Mouse (Mus musculus): ENCODE data around the gene Sncb. TPM values are rescaled to one million over a fixed set of nuclear protein-coding genes. Genes with fewer than 3 reads are reported as not detected.

Gene Sncb
- 0.12 and 0.49 TPM in 2 replicates for polyA plus RNA-seq (2015; fragmentation: Nextera tagmentation; extraction: Ambion mirVana)

- Histone ChIP-seq H3K4me1 (peaks cover 11% of the 10 kb centered on the region), H3K4me3 (peak within 1 kb of the TSS; percentile 27), H3K9ac (no peak within 1 kb of the TSS), H3K27ac (no peak within 1 kb of the TSS), H3K27me3 (peaks cover 65% of the 10 kb centered on the region), H3K4me2 (peak within 1 kb of the TSS; percentile 44), H3K36me3 (no peaks in the 10 kb centered on the region), H3K9me3 (no peaks in the 10 kb centered on the region)
- no peak for ATAC-seq (ENCODE audit: insufficient number of reproducible peaks, low FRiP score, low TSS enrichment, low read depth)
- 1% methylated on average over 35 of the region's 35 CpGs for WGBS
Measured at GRCm38 (mm10) chr13:54766192-54766768, at the start of gene Sncb. TSS of gene Sncb (minus strand) at chr13:54766595.

GRCm38 (mm10) chr13:54813381-54813780 lies 47.0 kb upstream of the Sncb start:
- Histone ChIP-seq H3K4me1 (no peaks in the 10 kb centered on the region), H3K27me3 (peaks cover 3% of the 10 kb centered on the region; the same call in 1 of the 2 replicates), H3K36me3 (no peaks in the 10 kb centered on the region), H3K4me3 (no peak overlapping the region), H3K9me3 (no peaks in the 10 kb centered on the region), H3K27ac (no peak overlapping the region), H3K9ac (no peak overlapping the region), H3K4me2 (no peak overlapping the region)
- no peak for ATAC-seq (ENCODE audit: insufficient number of reproducible peaks, low FRiP score, low TSS enrichment, low read depth)
- 83% methylated on average over 9 of the region's 9 CpGs for WGBS

- Histone ChIP-seq H3K4me3 (no peak overlapping the region), H3K9me3 (no peaks in the 10 kb centered on the region), H3K4me2 (no peak overlapping the region), H3K4me1 (no peaks in the 10 kb centered on the region), H3K9ac (no peak overlapping the region), H3K36me3 (no peaks in the 10 kb centered on the region), H3K27me3 (peaks cover 6% of the 10 kb centered on the region), H3K27ac (no peak overlapping the region)
- no peak for ATAC-seq (ENCODE audit: insufficient number of reproducible peaks, low FRiP score, low TSS enrichment, low read depth)
- WGBS, result 26% methylated on average over 7 of the region's 7 CpGs
Measured at GRCm38 (mm10) chr13:54811476-54811875, 45.1 kb upstream of the Sncb start.

GRCm38 (mm10) chr13:54808067-54808466 lies 41.7 kb upstream of the Sncb start:
- 34% methylated on average over 12 of the region's 12 CpGs for WGBS
- H3K27ac ChIP-seq, result no peak overlapping the region
- H3K4me1 ChIP-seq, result no peaks in the 10 kb centered on the region
- no peak for ATAC-seq (ENCODE audit: insufficient number of reproducible peaks, low FRiP score, low TSS enrichment, low read depth)
- H3K9me3 ChIP-seq, result no peaks in the 10 kb centered on the region
- no peak overlapping the region for H3K9ac ChIP-seq
- no peak overlapping the region for H3K4me2 ChIP-seq
- H3K4me3 ChIP-seq, result no peak overlapping the region
- H3K27me3 ChIP-seq, result peaks cover 25% of the 10 kb centered on the region
- H3K36me3 ChIP-seq, result no peaks in the 10 kb centered on the region

- 27% methylated on average over 13 of the region's 13 CpGs for WGBS
- Histone ChIP-seq H3K4me3 (no peak overlapping the region), H3K9ac (no peak overlapping the region), H3K4me1 (no peaks in the 10 kb centered on the region), H3K4me2 (no peak overlapping the region), H3K36me3 (no peaks in the 10 kb centered on the region), H3K9me3 (no peaks in the 10 kb centered on the region), H3K27ac (no peak overlapping the region), H3K27me3 (peaks cover 22% of the 10 kb centered on the region)
- no peak for ATAC-seq (ENCODE audit: insufficient number of reproducible peaks, low FRiP score, low TSS enrichment, low read depth)
Measured at GRCm38 (mm10) chr13:54806434-54806976, 40.1 kb upstream of the Sncb start.

GRCm38 (mm10) chr13:54805134-54805838 lies 38.9 kb upstream of the Sncb start:
- Histone ChIP-seq H3K27ac (no peak overlapping the region), H3K27me3 (peaks cover 22% of the 10 kb centered on the region), H3K4me1 (no peaks in the 10 kb centered on the region), H3K4me2 (no peak overlapping the region), H3K9ac (no peak overlapping the region), H3K36me3 (no peaks in the 10 kb centered on the region), H3K4me3 (no peak overlapping the region), H3K9me3 (no peaks in the 10 kb centered on the region)
- no peak for ATAC-seq (ENCODE audit: insufficient number of reproducible peaks, low FRiP score, low TSS enrichment, low read depth)
- WGBS, result 39% methylated on average over 21 of the region's 21 CpGs

GRCm38 (mm10) chr13:54803010-54803409 lies 36.6 kb upstream of the Sncb start:
- no peaks in the 10 kb centered on the region for H3K36me3 ChIP-seq

GRCm38 (mm10) chr13:54800206-54800605 lies 33.8 kb upstream of the Sncb start:
- no peak overlapping the region for H3K27ac ChIP-seq
- H3K36me3 ChIP-seq, result no peaks in the 10 kb centered on the region
- H3K27me3 ChIP-seq, result peaks cover 24% of the 10 kb centered on the region
- no peak for ATAC-seq (ENCODE audit: insufficient number of reproducible peaks, low FRiP score, low TSS enrichment, low read depth)
- no peaks in the 10 kb centered on the region for H3K9me3 ChIP-seq
- H3K4me3 ChIP-seq, result no peak overlapping the region
- 38% methylated on average over 4 of the region's 4 CpGs for WGBS
- H3K9ac ChIP-seq, result no peak overlapping the region
- no peaks in the 10 kb centered on the region for H3K4me1 ChIP-seq
- H3K4me2 ChIP-seq, result no peak overlapping the region

More at GRCm38 (mm10) chr13:54803010-54803409, 36.6 kb upstream of the Sncb start:
- Histone ChIP-seq H3K4me1 (no peaks in the 10 kb centered on the region), H3K27me3 (peaks cover 33% of the 10 kb centered on the region), H3K4me2 (no peak overlapping the region), H3K27ac (no peak overlapping the region), H3K9me3 (no peaks in the 10 kb centered on the region), H3K9ac (no peak overlapping the region), H3K4me3 (no peak overlapping the region)
- no peak for ATAC-seq (ENCODE audit: insufficient number of reproducible peaks, low FRiP score, low TSS enrichment, low read depth)
- 82% methylated on average over 6 of the region's 6 CpGs for WGBS

GRCm38 (mm10) chr13:54799701-54800100 lies 33.3 kb upstream of the Sncb start:
- WGBS, result 17% methylated on average over 9 of the region's 9 CpGs
- Histone ChIP-seq H3K4me1 (no peaks in the 10 kb centered on the region), H3K27me3 (peaks cover 24% of the 10 kb centered on the region), H3K4me3 (no peak overlapping the region), H3K36me3 (no peaks in the 10 kb centered on the region), H3K9me3 (no peaks in the 10 kb centered on the region), H3K4me2 (peak overlapping the region; percentile 31; the same call in 1 of the 2 replicates), H3K27ac (no peak overlapping the region), H3K9ac (no peak overlapping the region)
- ATAC-seq (ENCODE audit: insufficient number of reproducible peaks, low FRiP score, low TSS enrichment, low read depth), result no peak

- Histone ChIP-seq H3K36me3 (no peaks in the 10 kb centered on the region), H3K27ac (no peak overlapping the region), H3K4me2 (no peak overlapping the region), H3K4me1 (no peaks in the 10 kb centered on the region), H3K4me3 (no peak overlapping the region), H3K9me3 (no peaks in the 10 kb centered on the region), H3K27me3 (peaks cover 26% of the 10 kb centered on the region), H3K9ac (no peak overlapping the region)
- no peak for ATAC-seq (ENCODE audit: insufficient number of reproducible peaks, low FRiP score, low TSS enrichment, low read depth)
- 77% methylated on average over 10 of the region's 10 CpGs for WGBS
Measured at GRCm38 (mm10) chr13:54798740-54799139, 32.3 kb upstream of the Sncb start.

- H3K27me3 ChIP-seq, result peaks cover 26% of the 10 kb centered on the region
- no peaks in the 10 kb centered on the region for H3K36me3 ChIP-seq
- WGBS, result 75% methylated on average over 16 of the region's 16 CpGs
- no peak overlapping the region for H3K4me3 ChIP-seq
- no peaks in the 10 kb centered on the region for H3K4me1 ChIP-seq
- ATAC-seq (ENCODE audit: insufficient number of reproducible peaks, low FRiP score, low TSS enrichment, low read depth), result no peak
- H3K4me2 ChIP-seq, result no peak overlapping the region
- no peak overlapping the region for H3K27ac ChIP-seq
- H3K9me3 ChIP-seq, result no peaks in the 10 kb centered on the region
- H3K9ac ChIP-seq, result no peak overlapping the region
Measured at GRCm38 (mm10) chr13:54797861-54798643, 31.7 kb upstream of the Sncb start.

- Histone ChIP-seq H3K4me3 (no peak overlapping the region), H3K9ac (no peak overlapping the region), H3K9me3 (no peaks in the 10 kb centered on the region), H3K27me3 (peaks cover 33% of the 10 kb centered on the region), H3K27ac (no peak overlapping the region), H3K4me1 (no peaks in the 10 kb centered on the region), H3K36me3 (no peaks in the 10 kb centered on the region), H3K4me2 (no peak overlapping the region)
- 35% methylated on average over 4 of the region's 4 CpGs for WGBS
- ATAC-seq (ENCODE audit: insufficient number of reproducible peaks, low FRiP score, low TSS enrichment, low read depth), result no peak
Measured at GRCm38 (mm10) chr13:54797356-54797755, 31.0 kb upstream of the Sncb start.

All from limb, embryonic 15.5 days (tissue).